Mouse (Mus musculus) embryonic stem cell, embryonic (primary cell): Measurements from ENCODE around the gene Slc29a2.

Source experiments
- CTCF ChIA-PET, 4 experiments: fragments of 300-600 bp in 2 of 4; fragments of 350-600 bp in 2 of 4; sonication (Branson Sonifier 250); formaldehyde crosslinking; loops; one replicate each; lab custom pipeline; 2022; ENCODE audit warnings: inconsistent platforms in 2 of 4; lab: Charles Lee
- POLR2A ChIA-PET, 4 experiments: fragments of 300-600 bp in 2 of 4; fragments of 350-600 bp in 2 of 4; sonication (Branson Sonifier 250); formaldehyde crosslinking; loops; one replicate each; lab custom pipeline; 2022; ENCODE audit warnings: antibody characterized with exemption in 4 of 4, inconsistent platforms in 1 of 4; lab: Charles Lee

Gene Slc29a2

GRCm38 (mm10) chr19:5058801-5059771 lies 35.4 kb downstream of the Slc29a2 start:
- ChIA-PET POLR2A (interaction anchor here (0.6 to 13.6 kb wide), 42 partner anchors 8 to 537 kb away, joined by 3 to 197 read pairs (median 4); partner anchors contain the start of genes AC124502.3 (in 3 of the 4), B4gat1 (in 3 of the 4), Cd248 (in 3 of the 4) and Rin1 (in 3 of the 4)), CTCF (interaction anchor here in 3 of 4 experiments (0.5 to 11.3 kb wide), 22 partner anchors 8 to 682 kb away, joined by 3 to 201 read pairs (median 6); partner anchors contain the start of genes Cd248 (in 2 of the 3), AC124502.3 (in 1 of the 3), B4gat1 (in 1 of the 3) and Lrfn4 (in 1 of the 3))

- CTCF ChIA-PET = interaction anchor here in 3 of 4 experiments (0.6 to 3.0 kb wide), 9 partner anchors 8 to 105 kb away, joined by 3 to 13 read pairs (median 6); partner anchors contain the start of gene Rin1 (in 1 of the 3)
Observed at GRCm38 (mm10) chr19:5060365-5061330, 37.0 kb downstream of the Slc29a2 start.

GRCm38 (mm10) chr19:5062041-5062440 lies 38.4 kb downstream of the Slc29a2 start:
- CTCF ChIA-PET = interaction anchor here in 3 of 4 experiments (0.5 to 3.0 kb wide), 5 partner anchors 8 to 455 kb away, joined by 3 to 13 read pairs (median 7); no protein-coding TSS in a partner anchor
- POLR2A ChIA-PET = interaction anchor here in 3 of 4 experiments (1.7 to 13.6 kb wide), 4 partner anchors 8 to 10 kb away, joined by 7 to 197 read pairs (median 55); partner anchors contain the start of genes Cd248 (in 1 of the 3) and Rin1 (in 1 of the 3)

More at GRCm38 (mm10) chr19:5060365-5061330, 37.0 kb downstream of the Slc29a2 start:
- POLR2A ChIA-PET = interaction anchor here (0.5 to 13.6 kb wide), 23 partner anchors 9 to 1211 kb away, joined by 3 to 197 read pairs (median 5); partner anchors contain the start of genes Rin1 (in 3 of the 4), AC124502.3 (in 1 of the 4), B4gat1 (in 1 of the 4) and Cd248 (in 1 of the 4)

GRCm38 (mm10) chr19:5062446-5062845 lies 38.8 kb downstream of the Slc29a2 start:
- POLR2A ChIA-PET = interaction anchor here in 3 of 4 experiments (0.6 to 13.6 kb wide), 5 partner anchors 7 to 273 kb away, joined by 4 to 197 read pairs (median 25); partner anchors contain the start of genes Cd248 (in 1 of the 3) and Rin1 (in 1 of the 3)
- CTCF ChIA-PET = interaction anchor here in 3 of 4 experiments (0.6 to 3.0 kb wide), 4 partner anchors 9 to 76 kb away, joined by 3 to 13 read pairs (median 5); no protein-coding TSS in a partner anchor

- CTCF ChIA-PET = interaction anchor here in 2 of 4 experiments (1.1 kb wide), 2 partner anchors 11 to 15 kb away, joined by 3 to 4 read pairs; partner anchors contain the start of gene Rin1 (in 1 of the 2)
- POLR2A ChIA-PET = interaction anchor here in 3 of 4 experiments (0.6 to 11.3 kb wide), 3 partner anchors 9 to 252 kb away, joined by 3 to 197 read pairs (median 5); partner anchors contain the start of gene Rin1 (in 1 of the 3)
Observed at GRCm38 (mm10) chr19:5065104-5065503, 41.4 kb downstream of the Slc29a2 start.

GRCm38 (mm10) chr19:5067040-5067799 lies 43.6 kb downstream of the Slc29a2 start:
- ChIA-PET POLR2A (interaction anchor here (0.6 to 11.3 kb wide), 21 partner anchors 8 to 257 kb away, joined by 3 to 197 read pairs (median 4); partner anchors contain the start of genes Yif1a (in 2 of the 4), Brms1 (in 1 of the 4) and Rin1 (in 1 of the 4)), CTCF (interaction anchor here (0.6 to 4.2 kb wide), 17 partner anchors 8 to 488 kb away, joined by 3 to 44 read pairs (median 4); partner anchors contain the start of genes Rab1b (in 1 of the 4), Rin1 (in 1 of the 4) and Yif1a (in 1 of the 4))

GRCm38 (mm10) chr19:5067867-5068569 lies 44.4 kb downstream of the Slc29a2 start, which contains the start of gene Cd248:
Gene Cd248, plus strand, starts transcription at chr19:5068078.
- ChIA-PET POLR2A (interaction anchor here (0.6 to 11.3 kb wide), 26 partner anchors 9 to 1515 kb away, joined by 3 to 197 read pairs (median 4); partner anchors contain the start of genes Yif1a (in 2 of the 4), AC124502.3 (in 1 of the 4), B4gat1 (in 1 of the 4) and Brms1 (in 1 of the 4)), CTCF (interaction anchor here (0.6 to 4.2 kb wide), 23 partner anchors 9 to 1366 kb away, joined by 3 to 44 read pairs (median 4); partner anchors contain the start of genes AC124502.3 (in 1 of the 4), B4gat1 (in 1 of the 4), Rab1b (in 1 of the 4) and Rin1 (in 1 of the 4))

- ChIA-PET POLR2A (interaction anchor here in 3 of 4 experiments (0.7 to 11.3 kb wide), 11 partner anchors 10 to 388 kb away, joined by 3 to 197 read pairs (median 4); partner anchors contain the start of genes AC124502.3 (in 1 of the 3), B4gat1 (in 1 of the 3), Rin1 (in 1 of the 3) and Slc29a2 (in 1 of the 3)), CTCF (interaction anchor here in 3 of 4 experiments (0.8 to 4.2 kb wide), 7 partner anchors 12 to 82 kb away, joined by 3 to 44 read pairs (median 4); partner anchors contain the start of genes Rin1 (in 1 of the 3) and Yif1a (in 1 of the 3))
Observed at GRCm38 (mm10) chr19:5068570-5069234, 45.0 kb downstream of the Slc29a2 start.

GRCm38 (mm10) chr19:5069486-5069885 lies 45.8 kb downstream of the Slc29a2 start:
- POLR2A ChIA-PET = interaction anchor here in 3 of 4 experiments (0.7 to 11.3 kb wide), 5 partner anchors 9 to 46 kb away, joined by 3 to 197 read pairs (median 4); partner anchors contain the start of genes Rin1 (in 1 of the 3) and Slc29a2 (in 1 of the 3)
- CTCF ChIA-PET = interaction anchor here in 2 of 4 experiments (1.0 to 4.2 kb wide), 6 partner anchors 13 to 19 kb away, joined by 3 to 44 read pairs (median 4); partner anchors contain the start of genes Rin1 (in 1 of the 2) and Yif1a (in 1 of the 2)

GRCm38 (mm10) chr19:5069978-5070377 lies 46.3 kb downstream of the Slc29a2 start:
- POLR2A ChIA-PET = interaction anchor here in 3 of 4 experiments (0.6 to 11.3 kb wide), 5 partner anchors 10 to 46 kb away, joined by 3 to 197 read pairs (median 4); partner anchors contain the start of genes Rin1 (in 1 of the 3) and Slc29a2 (in 1 of the 3)
- CTCF ChIA-PET = interaction anchor here in 2 of 4 experiments (1.0 to 4.2 kb wide), 4 partner anchors 14 to 18 kb away, joined by 3 to 44 read pairs (median 15); partner anchors contain the start of genes Rin1 (in 1 of the 2) and Yif1a (in 1 of the 2)

- ChIA-PET POLR2A (interaction anchor here (1.0 to 11.3 kb wide), 40 partner anchors 10 to 675 kb away, joined by 3 to 197 read pairs (median 6); partner anchors contain the start of genes Yif1a (in 4 of the 4), Rin1 (in 3 of the 4), Slc29a2 (in 2 of the 4) and AI837181 (in 1 of the 4)), CTCF (interaction anchor here (0.5 to 5.4 kb wide), 22 partner anchors 10 to 1208 kb away, joined by 3 to 201 read pairs (median 4); partner anchors contain the start of genes Yif1a (in 3 of the 4) and Rin1 (in 1 of the 4))
Observed at GRCm38 (mm10) chr19:5071077-5071476, 47.4 kb downstream of the Slc29a2 start.

GRCm38 (mm10) chr19:5071545-5072369 lies 48.1 kb downstream of the Slc29a2 start:
- CTCF ChIA-PET = interaction anchor here (0.5 to 5.4 kb wide), 56 partner anchors 10 to 1208 kb away, joined by 3 to 201 read pairs (median 4); partner anchors contain the start of genes Rin1 (in 3 of the 4), Yif1a (in 3 of the 4), Brms1 (in 2 of the 4) and AC124502.3 (in 1 of the 4)
- POLR2A ChIA-PET = interaction anchor here (0.6 to 11.3 kb wide), 80 partner anchors 9 to 740 kb away, joined by 3 to 197 read pairs (median 5); partner anchors contain the start of genes Yif1a (in 4 of the 4), AC124502.3 (in 3 of the 4), B4gat1 (in 3 of the 4) and Rin1 (in 3 of the 4)
